Mouse (Mus musculus): ENCODE measurements around the gene Fbxo5. TPM values are rescaled to one million over a fixed set of nuclear protein-coding genes. Genes with fewer than 3 reads are reported as not detected.

The Fbxo5 gene
- polyA plus RNA-seq (2012; rRNA removed) = 1.8 TPM in 2 replicates

GRCm38 (mm10) chr10:5805243-5805730, at the start of gene Fbxo5:
Gene Fbxo5 (minus strand): TSS chr10:5805600.

DNA sequence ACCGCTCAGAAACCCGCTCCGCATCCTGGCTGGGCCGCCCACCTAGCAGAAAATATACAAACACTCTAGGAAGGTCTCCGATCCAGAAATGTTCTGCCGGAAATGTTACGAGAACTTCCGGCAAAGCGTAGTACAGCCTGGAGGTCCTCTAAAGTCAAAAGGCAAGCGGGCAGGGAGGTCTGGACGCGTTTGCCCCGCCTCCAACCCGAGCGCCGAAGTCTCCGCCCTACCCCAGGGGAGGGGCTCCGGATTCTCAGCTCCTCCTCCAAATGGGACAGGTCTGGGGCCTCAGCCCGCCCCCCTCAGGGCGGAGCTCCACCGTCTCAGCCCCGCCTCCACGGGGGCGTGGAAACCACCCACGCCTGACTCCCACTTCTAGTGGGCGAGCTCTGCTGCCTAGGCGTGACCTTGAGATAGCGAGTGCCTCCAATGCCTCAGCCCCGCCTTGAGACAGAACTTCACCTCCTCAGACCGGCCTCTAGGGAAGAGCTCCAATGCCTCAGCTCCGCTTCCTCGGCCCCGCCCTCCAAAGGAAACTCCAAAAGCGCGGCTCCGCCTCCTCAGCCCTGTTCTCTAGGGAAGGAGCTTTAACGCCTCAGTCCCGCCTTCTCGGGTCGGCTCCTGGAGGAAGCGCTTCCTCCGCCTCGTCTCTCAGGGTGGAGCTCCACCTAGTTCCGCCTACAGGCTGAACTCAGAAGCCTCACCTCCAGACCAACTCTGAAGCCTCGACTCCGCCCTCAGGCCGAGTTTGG, 18.5 kb upstream of the Fbxo5 start, which contains the start of gene Mtrf1l:
TSS of gene Mtrf1l (minus strand) at position 171 of the 752 bp plus-strand sequence.

Other genes with a start within 250 kb of the Fbxo5 start
- gene Myct1, start 211.8 kb downstream of the Fbxo5 start, polyA plus RNA-seq (2012; rRNA removed) = 2.7 and 3.0 TPM in 2 replicates
- not detected in 2 replicates for gene Vip, start 166.4 kb downstream of the Fbxo5 start, polyA plus RNA-seq (2012; rRNA removed)
- gene Mtrf1l, start 18.3 kb upstream of the Fbxo5 start, polyA plus RNA-seq (2012; rRNA removed) = 2.4 and 3.9 TPM in 2 replicates
- 0.17 and 0.18 TPM in 2 replicates for gene Rgs17, start 116.8 kb upstream of the Fbxo5 start, polyA plus RNA-seq (2012; rRNA removed)